Mouse (Mus musculus) CH12.LX (cell line): ENCODE measurements around the gene Mrps7. TPM values are rescaled to one million over a fixed set of nuclear protein-coding genes. Genes with fewer than 3 reads are reported as not detected.

Experiments used
- DNase-seq: peaks from one replicate; pipeline ENCODE4 v3.0.0-alpha.2; 2013; ENCODE audit errors: extremely low read depth
- H3K27ac ChIP-seq: 2 replicates; pipeline ENCODE4 v1.5.1; 2012; ENCODE audit warnings: low read depth, mild to moderate bottlenecking, control low read depth, moderate library complexity; ENCODE audit not compliant: insufficient read depth
- H3K27me3 ChIP-seq: replicated peaks from 2 replicates; pipeline ENCODE3; 2012; ENCODE audit warnings: inconsistent platforms
- H3K36me3 ChIP-seq, 2 experiments: replicated peaks in 1 of 2; 2 replicates each; pipeline versions ENCODE3 to v1.6.1; 2012; ENCODE audit warnings: inconsistent platforms in 1 of 2, low read length in 1 of 2, mild to moderate bottlenecking in 1 of 2, mixed read lengths in 1 of 2, moderate library complexity in 1 of 2; ENCODE audit not compliant: control insufficient read depth in 1 of 2, insufficient read depth in 1 of 2
- H3K4me1 ChIP-seq, 2 experiments: 2 replicates each; pipeline ENCODE4 v1.6.1; 2012; ENCODE audit warnings: inconsistent platforms in 1 of 2, moderate library complexity in 1 of 2; ENCODE audit not compliant: insufficient read depth in 2 of 2, control insufficient read depth in 1 of 2
- H3K4me2 ChIP-seq: 2 replicates; pipeline ENCODE4 v1.6.1; 2012; ENCODE audit warnings: low read depth, mild to moderate bottlenecking, control low read depth; ENCODE audit not compliant: poor library complexity, insufficient read depth, severe bottlenecking
- H3K4me3 ChIP-seq, 3 experiments: fragments of 150-350 bp in 1 of 3; sonication (generic) in 1 of 3; replicated peaks in 1 of 3; 2 replicates each; pipeline versions ENCODE3 to v1.5.1; 2011 to 2012; ENCODE audit warnings: low read depth in 2 of 3, low read length in 2 of 3, mild to moderate bottlenecking in 2 of 3, moderate library complexity in 2 of 3, control low read depth in 1 of 3, improper control_type of control experiment in 1 of 3, inconsistent platforms in 1 of 3, mixed read lengths in 1 of 3; ENCODE audit not compliant: poor library complexity in 1 of 3
- H3K79me2 ChIP-seq: replicated peaks from 2 replicates; pipeline ENCODE4 v1.6.1; 2012; ENCODE audit warnings: mild to moderate bottlenecking, moderate library complexity; ENCODE audit not compliant: control insufficient read depth, poor library complexity, insufficient read depth, severe bottlenecking; ENCODE audit errors: extremely low read depth
- H3K9ac ChIP-seq: 2 replicates; pipeline ENCODE4 v1.6.1; 2012; ENCODE audit warnings: low read depth, mild to moderate bottlenecking, control low read depth, moderate library complexity; ENCODE audit not compliant: insufficient read depth
- H3K9me3 ChIP-seq: replicated peaks from 2 replicates; pipeline ENCODE3; 2012; ENCODE audit warnings: low read length, inconsistent platforms, mixed read lengths
- CHD1 ChIP-seq: IDR thresholded peaks from 2 replicates; pipeline ENCODE4 v1.6.1; 2012; ENCODE audit warnings: low read depth, low read length, improper control_type of control experiment, inconsistent platforms
- CTCF ChIP-seq, 2 experiments: IDR thresholded peaks in 1 of 2; conservative IDR thresholded peaks in 1 of 2; 2 replicates each; pipeline ENCODE4 v1.5.1; 2011 to 2012; ENCODE audit warnings: low read depth in 2 of 2, low read length in 2 of 2, improper control_type of control experiment in 1 of 2, inconsistent platforms in 1 of 2, mild to moderate bottlenecking in 1 of 2, moderate library complexity in 1 of 2
- E2F4 ChIP-seq: IDR thresholded peaks from 2 replicates; pipeline ENCODE4 v1.6.1; 2011; ENCODE audit warnings: low read depth, low read length, improper control_type of control experiment; ENCODE audit not compliant: insufficient replicate concordance
- MXI1 ChIP-seq: IDR thresholded peaks from 2 replicates; pipeline ENCODE4 v1.6.1; 2011; ENCODE audit warnings: mild to moderate bottlenecking, low read depth, low read length, improper control_type of control experiment
- MYC ChIP-seq: IDR thresholded peaks from 2 replicates; pipeline ENCODE4 v1.6.1; 2011; ENCODE audit warnings: low read depth, mild to moderate bottlenecking, improper control_type of control experiment, low read length
- POLR2A ChIP-seq: IDR thresholded peaks from 2 replicates; pipeline ENCODE4 v1.6.1; 2011; ENCODE audit warnings: low read depth, mild to moderate bottlenecking, improper control_type of control experiment, low read length
- SIN3A ChIP-seq: IDR thresholded peaks from 2 replicates; pipeline ENCODE4 v1.6.1; 2012; ENCODE audit warnings: low read length, improper control_type of control experiment, inconsistent platforms
- ZKSCAN1 ChIP-seq: IDR thresholded peaks from 2 replicates; pipeline ENCODE4 v1.6.1; 2012; ENCODE audit warnings: low read depth, inconsistent platforms, low read length, improper control_type of control experiment, borderline replicate concordance
- ZNF384 ChIP-seq: IDR thresholded peaks from 2 replicates; pipeline ENCODE4 v1.6.1; 2012; ENCODE audit warnings: low read depth, low read length, improper control_type of control experiment, inconsistent platforms
- dilution Hi-C: fragments of 300-500 bp; cut with MboI; formaldehyde crosslinking; loops from 2 replicates; pipeline ENCODE4 v1.14.3; 2020; ENCODE audit warnings: low sequenced_read_pairs; ENCODE audit not compliant: extremely low pct_unique_long_range_greater_than_20kb, extremely low pct_ligation_motif_present
- in situ Hi-C: fragments of 300-500 bp; cut with MboI; formaldehyde crosslinking; loops from 3 replicates; pipeline ENCODE4 v1.14.3; 2019; ENCODE audit warnings: low sequenced_read_pairs, low pct_ligation_motif_present, low pct_unique_long_range_greater_than_20kb, mixed read lengths
- polyA plus RNA-seq: library from polyadenylated mRNA; unstranded; fragments of >175 nt; gene quantifications from 2 replicates; pipeline ENCODE4 v1.2.1, GENCODE M21; 2012; ENCODE audit warnings: low read depth; ENCODE audit not compliant: insufficient read length
- total RNA-seq, 2 experiments: library from RNA; depleted of rRNA; stranded (reverse); fragments of 300-350 nt in 1 of 2; fragments of >200 nt in 1 of 2; gene quantifications; 2 replicates each; pipeline ENCODE4 v1.2.3; 2012 to 2014

The Mrps7 gene
- total and polyA plus RNA-seq, 3 experiments = 154 to 172 (median 157) TPM

GRCm38 (mm10) chr11:115616893-115617292 lies 13.2 kb downstream of the Mrps7 start:
- DNase-seq = no peak
- no peaks in the 10 kb centered on the region for H3K27me3 ChIP-seq
- peaks cover 78 to 84% of the 10 kb centered on the region in 2 experiments for H3K36me3 ChIP-seq
- H3K9me3 ChIP-seq = no peaks in the 10 kb centered on the region
- peaks cover 44% of the 10 kb centered on the region for H3K79me2 ChIP-seq
- TF ChIP-seq CHD1 = no peak
- TF ChIP-seq POLR2A = peak; percentile 11; the same call in 1 of the 2 replicates
- TF ChIP-seq MXI1 = peak; percentile 20; the same call in 1 of the 2 replicates
- H3K4me1 ChIP-seq = peaks cover 18 to 84% of the 10 kb centered on the region in 2 experiments
- dilution Hi-C loops = no loop called here
- in situ Hi-C loops = loop anchor here (25.0 kb wide), 1 partner anchor 395 kb away; the partner anchor contains the start of gene Galk1
- 0 out of 2 replicates have a peak overlapping the region, but pooled peaks have one; percentile 8 for H3K27ac ChIP-seq
- no peak overlapping the region for H3K9ac ChIP-seq
- no peak overlapping the region for H3K4me2 ChIP-seq
- no peak overlapping the region for H3K4me3 ChIP-seq

- Histone ChIP-seq H3K27ac (no peak overlapping the region), H3K9me3 (no peaks in the 10 kb centered on the region), H3K4me3 (no peak overlapping the region), H3K4me2 (no peak overlapping the region), H3K4me1 (peaks cover 26 to 94% of the 10 kb centered on the region in 2 experiments), H3K27me3 (no peaks in the 10 kb centered on the region), H3K9ac (no peak overlapping the region), H3K36me3 (peaks cover 89 to 95% of the 10 kb centered on the region in 2 experiments), H3K79me2 (peaks cover 51% of the 10 kb centered on the region)
- dilution Hi-C loops = no loop called here
- no peak for DNase-seq
- in situ Hi-C loops = loop anchor here (25.0 kb wide), 1 partner anchor 394 kb away; the partner anchor contains the start of gene Galk1
- TF ChIP-seq POLR2A (0 out of 2 replicates have a peak, but pooled peaks have one; percentile 11), ZNF384 (no peak)
Observed at GRCm38 (mm10) chr11:115618001-115618400, 14.3 kb downstream of the Mrps7 start.

GRCm38 (mm10) chr11:115618732-115619516 lies 15.2 kb downstream of the Mrps7 start:
- TF ChIP-seq MYC (no peak), SIN3A (no peak), POLR2A (peak; percentile 22; the same call in 1 of the 2 replicates), ZKSCAN1 (no peak), CTCF (conservative IDR thresholded peaks at IDR 0.05 in 1 of 2, IDR thresholded peaks at IDR 0.05 in 1 of 2; ENCODE audit: low read depth in 2 of 2, low read length in 2 of 2) (no peak), CHD1 (no peak), E2F4 (no peak)
- H3K9me3 ChIP-seq = no peaks in the 10 kb centered on the region
- H3K27ac ChIP-seq = 0 out of 2 replicates have a peak overlapping the region, but pooled peaks have one; percentile 2
- H3K4me2 ChIP-seq = no peak overlapping the region
- no peak for DNase-seq
- peaks cover 30 to 95% of the 10 kb centered on the region in 2 experiments for H3K4me1 ChIP-seq
- dilution Hi-C loops = no loop called here
- H3K27me3 ChIP-seq = no peaks in the 10 kb centered on the region
- H3K36me3 ChIP-seq = peaks cover 94 to 98% of the 10 kb centered on the region in 2 experiments
- H3K79me2 ChIP-seq = peaks cover 60% of the 10 kb centered on the region
- no peak overlapping the region for H3K9ac ChIP-seq
- no peak overlapping the region for H3K4me3 ChIP-seq
- in situ Hi-C loops = loop anchor here (25.0 kb wide), 1 partner anchor 393 kb away; the partner anchor contains the start of gene Galk1
